In genomic region chr4:97587412-97588010, GRCm38 (mm10) we compare ENCODE assay signal across 20 mouse cellular contexts.
DNase-seq lines count a peak whose midpoint lies in the region; ATAC-seq and TF ChIP-seq lines count a peak whose summit lies in the region.
"Had no signal": no experiment of that assay in that cellular context is flagged by ENCODE, and none has a peak within 500 bp of the region (broad histone marks: within the 10 kb centered on the region; RNA-seq: fewer than 3 reads in every experiment).

No protein-coding gene starts in this region.

- no peak for TF ChIP-seq CTCF in forebrain, postnatal 0 days (IDR thresholded peaks at IDR 0.05; ENCODE audit: low read depth)

- no peak overlapping the region for H3K4me2 ChIP-seq in forebrain, postnatal 0 days (ENCODE audit: low read depth)
- no peak overlapping the region for H3K4me2 ChIP-seq in forebrain, embryonic 14.5 days (ENCODE audit: low read length)
- H3K4me2 ChIP-seq: embryonic facial prominence, embryonic 15.5 days; midbrain, embryonic 12.5 days; neural tube, embryonic 13.5 days had no signal

- H3K27ac ChIP-seq in forebrain, embryonic 10.5 days, result peak overlapping the region; percentile 63
- no peak overlapping the region for H3K27ac ChIP-seq in forebrain, postnatal 0 days (ENCODE audit: low read depth, low read length)
- H3K27ac ChIP-seq in forebrain, embryonic 14.5 days (ENCODE audit: low read depth, low read length), result peak overlapping the region; percentile 40; the same call in 1 of the 2 replicates
- H3K27ac ChIP-seq: embryonic facial prominence, embryonic 15.5 days; heart, embryonic 10.5 days; midbrain, embryonic 12.5 days; neural tube, embryonic 13.5 days had no signal

- H3K27me3 ChIP-seq in forebrain, embryonic 10.5 days (ENCODE audit: poor library complexity, severe bottlenecking), result no peaks in the 10 kb centered on the region
- no peaks in the 10 kb centered on the region for H3K27me3 ChIP-seq in forebrain, postnatal 0 days (ENCODE audit: insufficient read depth, low read length)
- H3K27me3 ChIP-seq in forebrain, embryonic 14.5 days (replicated peaks; ENCODE audit: control insufficient read depth, insufficient read depth, low read length), result no peaks in the 10 kb centered on the region
- H3K27me3 ChIP-seq: neural tube, embryonic 13.5 days had no signal

- no peak overlapping the region for H3K4me3 ChIP-seq in forebrain, embryonic 10.5 days
- H3K4me3 ChIP-seq in forebrain, postnatal 0 days (ENCODE audit: low read depth, low read length), result no peak overlapping the region
- H3K4me3 ChIP-seq in forebrain, embryonic 14.5 days (ENCODE audit: low read depth, low read length), result no peak overlapping the region
- H3K4me3 ChIP-seq: embryonic facial prominence, embryonic 15.5 days; heart, embryonic 10.5 days; midbrain, embryonic 12.5 days; neural tube, embryonic 13.5 days had no signal

- no peak overlapping the region for H3K9ac ChIP-seq in forebrain, postnatal 0 days
- no peak overlapping the region for H3K9ac ChIP-seq in forebrain, embryonic 14.5 days (ENCODE audit: low read length)
- H3K9ac ChIP-seq: embryonic facial prominence, embryonic 15.5 days; midbrain, embryonic 12.5 days; neural tube, embryonic 13.5 days had no signal

- H3K36me3 ChIP-seq in forebrain, embryonic 10.5 days (replicated peaks), result no peaks in the 10 kb centered on the region
- H3K36me3 ChIP-seq in forebrain, postnatal 0 days (ENCODE audit: insufficient read depth), result no peaks in the 10 kb centered on the region
- H3K36me3 ChIP-seq in forebrain, embryonic 14.5 days (ENCODE audit: control insufficient read depth, insufficient read depth, low read length), result no peaks in the 10 kb centered on the region
- H3K36me3 ChIP-seq: embryonic facial prominence, embryonic 15.5 days; heart, embryonic 10.5 days; midbrain, embryonic 12.5 days; neural tube, embryonic 13.5 days had no signal

- 76% methylated on average over 9 of the region's 9 CpGs for WGBS in forebrain, embryonic 10.5 days
- 58% methylated on average over 9 of the region's 9 CpGs for WGBS in forebrain, postnatal 0 days
- WGBS in forebrain, embryonic 14.5 days, result 51% methylated on average over 9 of the region's 9 CpGs

- ATAC-seq in forebrain, postnatal 0 days, result no peak
- ATAC-seq in forebrain, embryonic 14.5 days, result no peak; the same call in 1 of the 2 replicates
- ATAC-seq: activated CD4-positive, CD25-positive, alpha-beta regulatory T cell, adult 4 months; lung, postnatal 0 days had no signal

- H3K9me3 ChIP-seq in forebrain, embryonic 10.5 days, result no peaks in the 10 kb centered on the region
- H3K9me3 ChIP-seq in forebrain, postnatal 0 days (ENCODE audit: low read length), result no peaks in the 10 kb centered on the region
- no peaks in the 10 kb centered on the region for H3K9me3 ChIP-seq in forebrain, embryonic 14.5 days (replicated peaks; ENCODE audit: control insufficient read depth, low read length)
- H3K9me3 ChIP-seq: embryonic facial prominence, embryonic 15.5 days; heart, embryonic 10.5 days; midbrain, embryonic 12.5 days; neural tube, embryonic 13.5 days had no signal

- peaks cover 54% of the 10 kb centered on the region for H3K4me1 ChIP-seq in forebrain, embryonic 10.5 days
- H3K4me1 ChIP-seq in forebrain, postnatal 0 days (ENCODE audit: insufficient read depth), result 0 out of 2 replicates have a peak, but pooled peaks cover 4% of the 10 kb centered on the region
- peaks cover 7% of the 10 kb centered on the region; the same call in 1 of the 2 replicates for H3K4me1 ChIP-seq in forebrain, embryonic 14.5 days (ENCODE audit: control insufficient read depth, insufficient read depth, low read length)

- no peak for DNase-seq in forebrain, embryonic 10.5 days (ENCODE audit: extremely low spot score, low spot score)
- DNase-seq in forebrain, postnatal 0 days, result no peak
- DNase-seq in retina, postnatal 1 day, result peak; percentile 69
- no peak for DNase-seq in retina, embryonic 14.5 days (ENCODE audit: low spot score)
- DNase-seq in forebrain, embryonic 14.5 days (ENCODE audit: low spot score), result peak; percentile 53
- no peak for DNase-seq in spleen, adult 12 weeks (ENCODE audit: low spot score)
- no peak for DNase-seq in spleen, postnatal 36 days (ENCODE audit: low spot score in 2 of 2)
- DNase-seq in layer of hippocampus, adult 9-10 months (ENCODE audit: low spot score), result no peak
- DNase-seq: adrenal gland, postnatal 14 days; cerebellum, adult 11 months; cerebellum, postnatal 36 days; kidney, adult 11 months; liver; right cerebral cortex, postnatal 25 days had no signal

Comparison
In these comparisons a context has a peak if more than half of its experiments do, and no peak if none do; other contexts are left out.
1. DNase-seq: peak in retina, postnatal 1 day (single experiment) and forebrain, embryonic 14.5 days (single experiment); none in forebrain, embryonic 10.5 days (single experiment), forebrain, postnatal 0 days (single experiment), retina, embryonic 14.5 days (single experiment), spleen, adult 12 weeks (single experiment), spleen, postnatal 36 days (0 of 2) and layer of hippocampus, adult 9-10 months (single experiment).